Mouse (Mus musculus) forebrain, embryonic 14.5 days (tissue): ENCODE results near the gene Mterf1b. TPM values are rescaled to one million over a fixed set of nuclear protein-coding genes. Genes with fewer than 3 reads are reported as not detected.
"Not testable (repeated sequence)": the region's sequence is repeated elsewhere in the genome, so short reads cannot be mapped to it uniquely, and the experiment has no call there.

Experiments
- ATAC-seq: fragments of 200-750 bp; cut with Nextera tagmentation; 2 replicates; pipeline ENCODE4 v1.8.0; 2017; ENCODE audit warnings: mild to moderate bottlenecking, moderate library complexity
- DNase-seq: peaks from one replicate; pipeline ENCODE4 v3.0.0-alpha.2; 2015; ENCODE audit warnings: low spot score
- H3K27ac ChIP-seq: fragments of 300-500 bp; sonication (generic); 2 replicates; pipeline ENCODE4 v1.5.1; 2014; ENCODE audit warnings: low read depth, mild to moderate bottlenecking, control low read depth, low read length, moderate library complexity
- H3K27me3 ChIP-seq: fragments of 300-500 bp; sonication (generic); replicated peaks from 2 replicates; pipeline ENCODE4 v1.6.1; 2014; ENCODE audit warnings: low read length, control low read depth, mixed read lengths; ENCODE audit not compliant: control insufficient read depth, insufficient read depth
- H3K36me3 ChIP-seq: fragments of 300-500 bp; sonication (generic); 2 replicates; pipeline ENCODE4 v1.6.1; 2014; ENCODE audit warnings: low read length, control low read depth; ENCODE audit not compliant: control insufficient read depth, insufficient read depth
- H3K4me1 ChIP-seq: fragments of 300-500 bp; sonication (generic); 2 replicates; pipeline ENCODE4 v1.6.1; 2014; ENCODE audit warnings: antibody characterized with exemption, low read length, control low read depth; ENCODE audit not compliant: control insufficient read depth, insufficient read depth
- H3K4me2 ChIP-seq: fragments of 300-500 bp; sonication (generic); 2 replicates; pipeline ENCODE4 v1.6.1; 2014; ENCODE audit warnings: mild to moderate bottlenecking, control low read depth, low read length
- H3K4me3 ChIP-seq: fragments of 300-500 bp; sonication (generic); 2 replicates; pipeline ENCODE4 v1.5.1; 2014; ENCODE audit warnings: low read depth, low read length, control low read depth
- H3K9ac ChIP-seq: fragments of 300-500 bp; sonication (generic); 2 replicates; pipeline ENCODE4 v1.6.1; 2014; ENCODE audit warnings: mild to moderate bottlenecking, low read length, control low read depth, moderate library complexity
- H3K9me3 ChIP-seq: fragments of 300-500 bp; sonication (generic); replicated peaks from 2 replicates; pipeline ENCODE4 v1.6.1; 2016; ENCODE audit warnings: low read length, control low read depth, mixed read lengths; ENCODE audit not compliant: control insufficient read depth
- WGBS: fragments of 180-500 bp; shearing (Covaris S2); extraction: QIAGEN DNeasy Blood & Tissue Kit; methylation state at CpG from one replicate; pipeline ENCODE4 v1.1.7; 2014; 5-methylcytosine and 5-hydroxymethylcytosine counted together
- polyA plus RNA-seq: library from polyadenylated mRNA; unstranded; fragments of >200 nt; fragmentation: Nextera tagmentation; extraction: Ambion mirVana; gene quantifications from 2 replicates; pipeline ENCODE4 v1.2.1, GENCODE M21; 2014

Mterf1b gene
- polyA plus RNA-seq = 3.6 and 4.5 TPM in 2 replicates

DNA sequence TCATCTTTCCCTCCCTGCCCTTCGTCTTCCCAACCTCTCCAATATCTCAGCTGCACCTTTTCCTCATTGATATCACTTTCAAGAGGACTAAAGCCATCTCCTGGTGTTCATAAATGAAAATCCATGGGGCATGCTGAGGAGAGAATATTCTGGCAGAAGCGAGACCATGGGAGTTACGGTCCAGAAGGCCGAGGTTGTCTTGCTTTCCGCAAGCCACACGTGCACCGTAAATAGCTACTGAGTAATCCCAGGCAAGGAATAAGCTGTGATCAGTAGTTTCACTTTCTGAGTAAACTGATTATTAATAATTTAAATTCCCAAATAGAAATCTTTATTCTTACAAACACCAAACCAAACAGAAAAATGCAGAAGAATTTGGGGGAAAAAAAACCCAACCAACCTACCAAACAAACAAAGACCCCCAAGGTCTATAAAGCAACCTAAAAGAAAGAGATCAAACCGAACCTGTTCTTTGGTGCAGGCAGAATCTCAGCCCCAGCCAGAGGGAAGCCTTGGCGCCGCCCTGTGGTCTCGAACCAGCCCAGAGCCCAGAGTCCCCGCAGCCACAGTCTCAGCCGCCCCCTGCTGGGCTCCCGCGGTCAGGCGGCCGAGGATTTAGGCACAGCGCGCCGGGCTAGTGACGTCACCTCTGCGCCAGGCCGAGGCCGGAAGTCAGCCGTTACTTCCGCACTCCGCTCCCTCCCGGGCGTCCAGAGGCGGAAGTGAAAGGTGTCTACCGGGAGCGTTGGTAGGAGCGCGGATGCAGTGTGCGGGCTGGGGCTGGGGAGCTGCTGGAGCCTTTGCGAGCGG, at the start of gene Mterf1b:
TSS of gene Mterf1b (plus strand) at position 697 of the 810 bp plus-strand sequence.
- H3K4me1 ChIP-seq, H3K9me3 ChIP-seq, H3K36me3 ChIP-seq, H3K27me3 ChIP-seq, DNase-seq, H3K27ac ChIP-seq: not testable (repeated sequence)
- H3K9ac ChIP-seq = peak within 1 kb of the TSS; percentile 42; the same call in 1 of the 2 replicates
- peak; percentile 100 for ATAC-seq
- 68% methylated on average over 10 of the region's 37 CpGs for WGBS
- H3K4me2 ChIP-seq = peak within 1 kb of the TSS; percentile 51
- H3K4me3 ChIP-seq = peak within 1 kb of the TSS; percentile 24

DNA sequence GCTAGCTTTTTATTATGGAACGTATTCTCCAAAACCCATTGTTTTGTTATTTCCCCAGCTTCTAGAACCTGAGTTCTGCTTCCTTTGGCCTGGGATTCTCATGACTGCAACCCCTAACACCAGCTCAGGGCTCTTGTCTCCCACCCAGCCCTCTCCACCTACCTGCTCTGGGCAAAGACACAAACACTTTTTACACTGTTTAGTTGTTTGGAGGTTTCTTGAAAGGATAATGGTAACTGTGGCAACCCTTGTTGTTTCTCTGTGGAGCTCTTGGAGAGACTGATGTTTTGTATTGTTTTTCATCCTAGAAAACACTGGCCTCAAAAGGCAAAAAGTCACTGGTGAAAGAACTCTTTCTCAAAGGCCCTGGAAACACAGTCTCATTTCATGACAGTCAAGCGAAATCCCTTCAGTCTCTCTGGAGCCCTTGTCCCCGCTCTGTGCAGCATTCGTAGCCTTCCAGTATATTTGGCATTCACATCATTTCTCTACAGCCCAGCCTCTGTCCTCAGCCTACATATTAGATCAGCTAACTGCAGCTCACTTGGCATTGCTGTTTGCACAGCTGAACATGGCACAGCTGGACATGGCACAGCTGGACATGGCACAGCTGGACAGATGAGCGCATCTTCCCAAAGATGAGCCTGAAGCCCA, 32.6 kb upstream of the Mterf1b start:
- H3K4me3 ChIP-seq, H3K27ac ChIP-seq, H3K36me3 ChIP-seq, ATAC-seq, H3K9ac ChIP-seq, H3K4me1 ChIP-seq, H3K4me2 ChIP-seq, H3K27me3 ChIP-seq, DNase-seq, H3K9me3 ChIP-seq: not testable (repeated sequence)
- WGBS = 88% methylated on average over 3 of the region's 5 CpGs

DNA sequence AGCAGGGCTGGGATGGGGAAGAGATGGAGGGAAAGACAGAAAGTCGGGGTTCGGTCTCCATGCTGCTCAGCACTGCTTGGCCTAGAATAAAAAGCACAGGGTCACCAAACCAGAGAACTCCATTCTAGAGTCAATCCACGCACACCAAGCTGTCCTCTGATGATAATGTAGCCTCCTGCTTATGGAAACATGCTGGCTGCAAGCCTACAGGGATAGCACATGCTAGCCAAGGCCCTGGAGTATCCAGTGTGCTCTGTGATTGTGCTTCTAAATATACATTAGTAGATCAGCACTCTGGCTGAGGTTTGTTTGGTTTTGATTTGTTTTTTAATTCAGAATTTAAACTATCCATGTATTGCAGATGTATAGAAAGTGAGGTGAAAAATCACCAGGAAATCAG, 30.6 kb upstream of the Mterf1b start:
- H3K9ac ChIP-seq = no peak overlapping the region
- no peaks in the 10 kb centered on the region for H3K27me3 ChIP-seq
- ATAC-seq = no peak
- DNase-seq = no peak
- H3K4me3 ChIP-seq = no peak overlapping the region
- no peaks in the 10 kb centered on the region for H3K9me3 ChIP-seq
- no peak overlapping the region for H3K27ac ChIP-seq
- no peak overlapping the region for H3K4me2 ChIP-seq
- H3K4me1 ChIP-seq = no peaks in the 10 kb centered on the region
- no peaks in the 10 kb centered on the region for H3K36me3 ChIP-seq
- WGBS = 91% methylated on average over 3 of the region's 3 CpGs

DNA sequence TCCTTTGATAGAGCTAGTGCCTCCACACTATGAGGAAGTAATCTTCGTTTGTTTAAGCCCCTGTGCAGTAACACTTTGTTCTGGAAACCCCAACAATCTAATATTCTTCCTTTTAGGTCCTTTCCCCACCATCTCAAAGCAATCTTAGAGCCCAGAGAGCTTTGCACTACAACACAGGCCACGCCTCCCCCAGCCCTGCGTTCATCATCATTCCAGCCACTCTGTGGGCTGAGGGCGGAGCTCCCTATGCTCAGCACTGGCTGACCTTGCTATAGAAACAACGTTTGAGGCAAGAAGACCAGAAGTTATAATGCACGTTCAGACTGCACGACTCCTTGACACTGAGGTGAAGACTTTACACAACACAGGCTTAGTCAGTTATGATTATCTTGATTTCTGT, 29.7 kb upstream of the Mterf1b start:
- DNase-seq (no peak), ATAC-seq (no peak)
- no peak overlapping the region for H3K4me3 ChIP-seq
- H3K36me3 ChIP-seq = no peaks in the 10 kb centered on the region
- no peaks in the 10 kb centered on the region for H3K9me3 ChIP-seq
- no peak overlapping the region for H3K4me2 ChIP-seq
- no peaks in the 10 kb centered on the region for H3K4me1 ChIP-seq
- no peak overlapping the region for H3K9ac ChIP-seq
- WGBS = 53% methylated on average over 7 of the region's 7 CpGs
- H3K27me3 ChIP-seq = no peaks in the 10 kb centered on the region
- H3K27ac ChIP-seq = no peak overlapping the region

DNA sequence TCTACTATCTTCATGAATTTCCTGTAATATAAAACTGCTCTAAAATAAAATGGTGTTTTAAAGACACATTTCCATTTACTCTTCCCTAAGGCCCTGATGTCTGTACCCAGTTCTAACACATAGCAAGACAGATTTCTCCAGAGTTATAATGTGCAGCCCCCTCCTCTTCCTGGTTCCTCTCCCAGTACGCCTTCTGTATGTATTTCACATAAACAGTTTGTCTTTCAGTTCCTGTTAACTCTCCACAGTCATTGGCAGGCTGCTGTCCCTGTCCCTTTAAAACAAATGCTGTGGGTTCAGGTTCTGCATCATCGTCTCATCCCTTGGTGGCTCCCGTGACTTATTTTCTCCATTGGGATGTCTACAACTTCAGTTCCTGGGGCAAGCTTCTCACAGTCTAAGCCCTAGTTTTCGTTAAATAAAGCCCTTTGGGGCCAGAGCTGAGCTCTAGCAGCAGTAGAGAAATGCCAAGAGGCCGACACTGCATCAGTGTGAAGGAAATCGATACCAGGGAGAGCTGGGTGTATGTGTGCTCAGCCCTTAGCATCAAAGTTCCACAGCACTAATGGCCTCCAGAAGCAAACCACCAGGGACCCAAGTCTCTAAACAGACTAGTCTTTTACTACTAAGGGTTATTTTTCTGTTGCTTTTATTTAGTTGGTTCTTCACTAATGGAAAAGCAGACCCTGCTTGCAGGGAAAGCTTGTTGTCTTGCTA, 24.2 kb upstream of the Mterf1b start:
- not testable (repeated sequence) for H3K9me3 ChIP-seq, H3K4me2 ChIP-seq, H3K4me3 ChIP-seq, H3K9ac ChIP-seq, DNase-seq, H3K36me3 ChIP-seq, ATAC-seq, H3K27me3 ChIP-seq, H3K4me1 ChIP-seq, H3K27ac ChIP-seq
- 76% methylated on average over 6 of the region's 6 CpGs for WGBS

DNA sequence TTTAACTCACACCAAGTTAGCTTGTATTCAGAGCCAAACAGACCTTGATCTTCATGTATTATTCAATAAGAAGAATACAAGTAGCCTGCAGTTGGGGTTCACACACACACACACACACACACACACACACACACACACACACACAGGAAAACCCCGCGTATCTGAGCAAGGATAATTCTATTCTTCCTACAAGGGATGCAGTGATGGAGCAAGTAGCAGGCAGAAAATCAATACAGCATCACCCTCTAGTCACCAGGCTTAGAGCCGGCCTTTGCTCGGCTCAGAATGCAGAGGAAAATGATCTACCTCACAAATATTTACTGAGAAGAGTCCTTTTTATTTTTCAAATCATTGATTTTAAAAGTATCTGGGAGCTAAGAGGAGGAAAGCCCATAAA, 23.6 kb upstream of the Mterf1b start:
- not testable (repeated sequence) for H3K4me3 ChIP-seq, H3K4me2 ChIP-seq, H3K4me1 ChIP-seq, ATAC-seq, H3K27me3 ChIP-seq, H3K27ac ChIP-seq, DNase-seq, H3K9me3 ChIP-seq, H3K9ac ChIP-seq, H3K36me3 ChIP-seq
- 78% methylated on average over 4 of the region's 4 CpGs for WGBS

DNA sequence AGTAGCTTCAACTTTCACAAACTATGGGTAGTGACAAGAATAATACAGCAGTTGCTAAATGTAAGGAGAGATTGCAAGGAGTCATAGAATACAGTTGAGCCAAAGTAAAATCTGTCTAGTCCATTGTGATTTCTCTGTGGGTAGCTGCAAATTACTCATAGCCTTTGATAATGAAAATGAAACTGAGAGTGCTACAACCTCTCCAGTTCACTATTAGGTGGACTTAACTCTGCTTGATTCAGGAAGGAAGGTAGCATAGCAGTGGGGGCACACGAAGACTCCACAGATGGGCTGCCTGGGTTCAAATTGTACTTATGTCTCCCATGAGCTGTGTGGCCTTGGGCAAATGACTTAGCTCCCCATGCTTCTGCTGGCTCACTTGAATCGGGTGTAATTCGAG, 15.7 kb upstream of the Mterf1b start:
- not testable (repeated sequence) for ATAC-seq, H3K4me2 ChIP-seq, DNase-seq, H3K4me1 ChIP-seq, H3K9me3 ChIP-seq, H3K27ac ChIP-seq, H3K36me3 ChIP-seq, H3K27me3 ChIP-seq, H3K9ac ChIP-seq, H3K4me3 ChIP-seq
- WGBS = 80% methylated on average over 3 of the region's 3 CpGs

DNA sequence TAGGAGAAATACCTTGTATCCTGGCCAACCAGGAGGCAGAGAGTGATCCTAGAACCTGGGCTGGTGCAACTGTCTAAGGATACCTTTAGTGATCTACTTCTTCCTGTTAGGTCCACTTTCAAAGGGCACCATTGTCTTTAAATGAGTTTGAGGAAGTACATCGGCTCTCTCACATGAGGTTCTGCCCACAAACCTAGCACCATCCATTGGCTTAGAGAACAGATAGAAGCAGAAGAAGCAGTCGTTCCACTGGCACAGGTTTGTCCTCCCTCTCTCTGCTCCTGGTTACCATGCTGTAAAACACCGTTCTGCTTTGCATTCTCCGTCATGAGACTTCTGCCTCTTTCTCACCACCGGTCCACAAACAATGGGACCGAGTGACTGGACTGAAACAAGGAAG, 12.8 kb upstream of the Mterf1b start:
- Histone ChIP-seq H3K4me2 (no peak overlapping the region), H3K27me3 (no peaks in the 10 kb centered on the region), H3K36me3 (no peaks in the 10 kb centered on the region), H3K9me3 (no peaks in the 10 kb centered on the region), H3K27ac (no peak overlapping the region), H3K4me3 (no peak overlapping the region), H3K4me1 (no peaks in the 10 kb centered on the region), H3K9ac (no peak overlapping the region)
- DNase-seq (no peak), ATAC-seq (no peak)
- WGBS = 90% methylated on average over 6 of the region's 6 CpGs
